In the genomic region with DNA sequence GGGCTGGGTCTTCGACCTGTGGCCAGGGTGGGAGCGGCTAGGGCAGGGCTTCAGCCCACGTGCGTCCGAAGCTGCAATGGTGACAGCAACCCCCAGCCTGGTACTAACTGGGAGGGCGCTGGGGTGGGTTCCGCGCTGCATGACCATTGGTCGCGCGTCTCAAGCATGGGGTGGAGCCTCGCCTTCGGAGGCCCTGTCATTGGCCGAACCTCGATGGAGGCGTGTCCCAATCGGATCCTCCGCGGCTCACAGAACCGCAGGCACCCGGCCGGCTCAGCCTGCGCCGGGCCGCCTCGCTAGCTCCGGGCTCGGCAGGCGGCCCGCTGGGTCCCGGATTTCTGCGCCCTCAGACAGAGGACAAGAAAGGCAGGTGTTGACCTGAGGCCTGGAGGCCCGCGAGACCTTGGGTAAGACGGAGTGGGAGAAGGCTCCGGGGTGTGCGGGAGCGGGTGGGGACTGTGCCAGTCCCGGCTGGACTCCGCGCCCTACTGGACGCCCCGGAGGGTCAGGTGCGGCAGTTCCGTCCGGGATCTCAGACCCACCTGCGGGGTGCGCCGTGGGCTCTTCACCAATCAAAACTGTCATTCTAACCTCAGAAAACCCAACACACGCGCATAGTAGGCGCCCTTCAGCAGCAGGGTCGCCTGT, we compare ENCODE assay signal across 8 mouse cellular contexts. TPM values are rescaled to one million over a fixed set of nuclear protein-coding genes. Genes with fewer than 3 reads are reported as not detected.
DNase-seq lines count a peak whose midpoint lies in the region; ATAC-seq lines count a peak whose summit lies in the region.

A gene (plus strand): TSS at position 242 of the 648 bp plus-strand sequence.

- ATAC-seq in inflammation-experienced regulatory T-cells, adult 6 months = peak; percentile 95

- no peaks in the 10 kb centered on the region for H3K36me3 ChIP-seq in megakaryocyte, embryonic 14.5 days (replicated peaks; ENCODE audit: low read length)

- peaks cover 65% of the 10 kb centered on the region for H3K27me3 ChIP-seq in megakaryocyte, embryonic 14.5 days (replicated peaks)

- peaks cover 5% of the 10 kb centered on the region for H3K9me3 ChIP-seq in megakaryocyte, embryonic 14.5 days

- peaks cover 18% of the 10 kb centered on the region for H3K4me1 ChIP-seq in megakaryocyte, embryonic 14.5 days

- peak within 1 kb of the TSS; percentile 89 for H3K4me3 ChIP-seq in megakaryocyte, embryonic 14.5 days (replicated peaks)

- peak; percentile 92 to 95 for DNase-seq in adrenal gland, adult (ENCODE audit: inconsistent age in 2 of 2, low spot score in 1 of 2)
- DNase-seq in embryo, embryonic 10 days (ENCODE audit: low spot score) = peak; percentile 97
- peak; percentile 91 for DNase-seq in gastrocnemius, postnatal 25 days
- peak; percentile 64 to 86 for DNase-seq in left cerebral cortex, adult 9 months (ENCODE audit: low spot score in 2 of 2)
- DNase-seq in right cerebral cortex, postnatal 10 days (ENCODE audit: low spot score in 2 of 2) = peak; percentile 96
- DNase-seq in urinary bladder, postnatal 25 days (ENCODE audit: low spot score) = peak; percentile 77

RNA-seq across cellular contexts. Expression of the gene that starts here (rescaled TPM):
- 100 to 1,000 TPM in 1 of 2 experiments, 10 to 100 TPM in 1; 36.1 to 131 TPM for total RNA-seq in gastrocnemius, postnatal 25 days (2021)
- polyA plus RNA-seq in inflammation-experienced regulatory T-cells, adult 6 months (2017; shearing (Covaris generic)) = 1 to 10 TPM; 1.5 to 5.7 (median 1.7) TPM
- 0.22 and 0.24 TPM in 2 replicates for polyA plus RNA-seq in megakaryocyte, embryonic 14.5 days (2012; ENCODE audit: insufficient read depth, low replicate concordance)

Comparison
In these comparisons a context has a peak if more than half of its experiments do, and no peak if none do; other contexts are left out.
1. Peak in every context shown above with its lines: DNase-seq, ATAC-seq and H3K4me3 ChIP-seq.